Mouse (Mus musculus): ENCODE measurements around the gene Dqx1. TPM values are rescaled to one million over a fixed set of nuclear protein-coding genes. Genes with fewer than 3 reads are reported as not detected.

Gene Dqx1
- polyA plus RNA-seq, 2 experiments = 2.9 to 7.7 TPM

- Histone ChIP-seq H3K9me3 (ENCODE audit: control insufficient read depth, low read length) (no peaks in the 10 kb centered on the region; the same call in 1 of the 2 replicates), H3K4me2 (ENCODE audit: low read depth) (no peak overlapping the region), H3K9ac (replicated peaks) (no peak overlapping the region), H3K4me3 (ENCODE audit: insufficient read depth in 1 of 2, low read depth in 2 of 2, low read length in 2 of 2) (no peak overlapping the region), H3K36me3 (replicated peaks; ENCODE audit: control insufficient read depth, insufficient read depth, low read depth) (no peaks in the 10 kb centered on the region), H3K27me3 (ENCODE audit: control insufficient read depth, insufficient read depth, low read length) (peaks cover 24% of the 10 kb centered on the region), H3K4me1 (replicated peaks; ENCODE audit: control insufficient read depth in 2 of 2, insufficient read depth in 2 of 2, low read length in 1 of 2) (no peaks in the 10 kb centered on the region; a peak in 1 of 4 replicates), H3K27ac (no peak overlapping the region)
- DNase-seq (ENCODE audit: low read depth in 3 of 3, low spot score in 3 of 3) (no peak), ATAC-seq (ENCODE audit: insufficient read depth) (no peak)
- TF ChIP-seq EP300 (IDR thresholded peaks at IDR 0.05; ENCODE audit: low read depth) = no peak
- no peak for TF ChIP-seq CTCF (IDR thresholded peaks at IDR 0.05; ENCODE audit: low read depth)
- 13% methylated on average over 6 of the region's 6 CpGs for WGBS (ENCODE audit: insufficient replicate concordance)
Observed at GRCm38 (mm10) chr6:83092416-83093127, 34.9 kb downstream of the Dqx1 start.

- TF ChIP-seq EP300 (IDR thresholded peaks at IDR 0.05; ENCODE audit: low read depth) (no peak), CTCF (IDR thresholded peaks at IDR 0.05; ENCODE audit: low read depth) (no peak)
- Histone ChIP-seq H3K27me3 (ENCODE audit: control insufficient read depth, insufficient read depth, low read length) (peaks cover 3% of the 10 kb centered on the region; the same call in 1 of the 2 replicates), H3K9ac (replicated peaks) (no peak overlapping the region), H3K27ac (no peak overlapping the region), H3K4me2 (ENCODE audit: low read depth) (no peak overlapping the region), H3K4me3 (ENCODE audit: insufficient read depth in 1 of 2, low read depth in 2 of 2, low read length in 2 of 2) (no peak overlapping the region), H3K36me3 (replicated peaks; ENCODE audit: control insufficient read depth, insufficient read depth, low read depth) (no peaks in the 10 kb centered on the region), H3K9me3 (ENCODE audit: control insufficient read depth, low read length) (no peaks in the 10 kb centered on the region; the same call in 1 of the 2 replicates), H3K4me1 (replicated peaks; ENCODE audit: control insufficient read depth in 2 of 2, insufficient read depth in 2 of 2, low read length in 1 of 2) (no peaks in the 10 kb centered on the region; a peak in 2 of 4 replicates)
- DNase-seq (ENCODE audit: low read depth in 3 of 3, low spot score in 3 of 3) (no peak), ATAC-seq (ENCODE audit: insufficient read depth) (no peak)
- 38% methylated on average over 6 of the region's 6 CpGs for WGBS (ENCODE audit: insufficient replicate concordance)
Observed at GRCm38 (mm10) chr6:83095968-83096367, 38.3 kb downstream of the Dqx1 start.

DNA sequence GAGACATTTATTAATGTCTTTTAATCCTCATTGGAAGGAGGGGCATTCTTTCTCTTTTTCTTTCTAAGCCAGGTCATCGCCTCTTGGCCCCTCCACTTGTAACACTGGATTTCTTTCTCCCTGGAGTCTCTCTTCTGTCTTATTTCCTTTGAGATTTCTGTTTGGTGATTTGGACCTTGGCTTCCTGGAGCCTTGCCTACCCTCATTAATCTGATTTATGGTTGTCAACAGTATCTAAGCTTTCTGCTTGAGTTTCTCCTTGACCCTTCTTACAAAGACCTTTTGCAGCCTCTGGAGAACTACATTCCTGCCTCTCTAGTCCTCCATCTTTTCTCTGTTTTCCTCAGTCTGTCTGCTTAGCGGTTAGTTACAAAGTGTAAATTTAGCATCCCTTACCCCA is 40.8 kb downstream of the Dqx1 start:
- no peaks in the 10 kb centered on the region; the same call in 1 of the 2 replicates for H3K9me3 ChIP-seq (ENCODE audit: control insufficient read depth, low read length)
- no peak overlapping the region for H3K27ac ChIP-seq
- no peaks in the 10 kb centered on the region for H3K36me3 ChIP-seq (replicated peaks; ENCODE audit: control insufficient read depth, insufficient read depth, low read depth)
- no peak for TF ChIP-seq EP300 (IDR thresholded peaks at IDR 0.05; ENCODE audit: low read depth)
- TF ChIP-seq CTCF (IDR thresholded peaks at IDR 0.05; ENCODE audit: low read depth) = no peak
- no peaks in the 10 kb centered on the region for H3K27me3 ChIP-seq (ENCODE audit: control insufficient read depth, insufficient read depth, low read length)
- no peak overlapping the region for H3K4me3 ChIP-seq (ENCODE audit: insufficient read depth in 1 of 2, low read depth in 2 of 2, low read length in 2 of 2)
- no peak overlapping the region for H3K9ac ChIP-seq (replicated peaks)
- DNase-seq (ENCODE audit: low read depth in 3 of 3, low spot score in 3 of 3) = no peak
- no peak for ATAC-seq (ENCODE audit: insufficient read depth)
- peaks cover 8% of the 10 kb centered on the region in 2 experiments for H3K4me1 ChIP-seq (replicated peaks; ENCODE audit: control insufficient read depth in 2 of 2, insufficient read depth in 2 of 2, low read length in 1 of 2)
- 65% methylated on average over 2 of the region's 2 CpGs for WGBS (ENCODE audit: insufficient replicate concordance)
- H3K4me2 ChIP-seq (ENCODE audit: low read depth) = no peak overlapping the region

- TF ChIP-seq EP300 (IDR thresholded peaks at IDR 0.05; ENCODE audit: low read depth) = no peak
- peak; percentile 87 for TF ChIP-seq CTCF (IDR thresholded peaks at IDR 0.05; ENCODE audit: low read depth)
- peak within 1 kb of the TSS; percentile 86 for H3K9ac ChIP-seq (replicated peaks)
- DNase-seq (ENCODE audit: low read depth in 3 of 3, low spot score in 3 of 3) (peak; percentile 84 to 91 (median 86)), ATAC-seq (ENCODE audit: insufficient read depth) (peak; percentile 83)
- no peaks in the 10 kb centered on the region for H3K9me3 ChIP-seq (ENCODE audit: control insufficient read depth, low read length)
- peak within 1 kb of the TSS; percentile 63 to 81 for H3K4me3 ChIP-seq (ENCODE audit: insufficient read depth in 1 of 2, low read depth in 2 of 2, low read length in 2 of 2)
- H3K4me1 ChIP-seq (replicated peaks; ENCODE audit: control insufficient read depth in 2 of 2, insufficient read depth in 2 of 2, low read length in 1 of 2) = peaks cover 8% of the 10 kb centered on the region in 2 experiments
- under 1% methylated on average over 25 of the region's 25 CpGs for WGBS (ENCODE audit: insufficient replicate concordance)
- H3K27ac ChIP-seq = peak within 1 kb of the TSS; percentile 60
- H3K27me3 ChIP-seq (ENCODE audit: control insufficient read depth, insufficient read depth, low read length) = no peaks in the 10 kb centered on the region
- H3K36me3 ChIP-seq (replicated peaks; ENCODE audit: control insufficient read depth, insufficient read depth, low read depth) = no peaks in the 10 kb centered on the region
- peak within 1 kb of the TSS; percentile 93 for H3K4me2 ChIP-seq (ENCODE audit: low read depth)
Observed at GRCm38 (mm10) chr6:83101316-83101687, 43.7 kb downstream of the Dqx1 start, which contains the start of the genes Ccdc142 and Gm42688. TSS of gene Ccdc142 (plus strand) at chr6:83101601. TSS of gene Gm42688 (plus strand) at chr6:83101617.

All from liver, embryonic 14.5 days (tissue).